Mouse (Mus musculus): ENCODE measurements around the gene Atp6v0d1. TPM values are rescaled to one million over a fixed set of nuclear protein-coding genes. Genes with fewer than 3 reads are reported as not detected.

Atp6v0d1 gene
- total RNA-seq, 1 experiment = 85.5 TPM

DNA sequence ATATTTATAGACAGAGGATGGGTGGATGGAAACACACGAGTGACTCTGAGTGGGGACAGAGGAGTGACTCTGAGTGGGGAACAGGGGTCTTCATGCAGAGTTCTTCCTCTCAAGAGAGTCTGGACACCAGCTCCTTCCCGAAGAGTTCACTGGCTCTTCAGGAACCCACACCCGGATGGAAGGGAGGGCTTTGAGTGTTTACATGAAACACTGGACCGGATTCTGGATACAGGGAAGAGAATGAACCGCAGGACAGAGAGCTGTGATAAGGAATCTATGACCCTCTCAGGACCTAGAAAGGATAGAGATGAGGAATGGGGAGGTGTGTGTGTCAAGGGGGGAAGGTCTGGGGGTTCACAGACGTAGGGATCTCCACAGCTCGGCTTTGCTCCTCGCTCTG is 48.5 kb downstream of the Atp6v0d1 start:
- no peak for DNase-seq (ENCODE audit: low read depth, low spot score)
- TF ChIP-seq MAFK (IDR thresholded peaks at IDR 0.05; ENCODE audit: insufficient read depth, low read depth, low read length) = no peak
- TF ChIP-seq ZC3H11A (IDR thresholded peaks at IDR 0.05; ENCODE audit: borderline replicate concordance, low read depth, low read length) = no peak
- no peak for TF ChIP-seq CHD2 (IDR thresholded peaks at IDR 0.05; ENCODE audit: low read depth, low read length)
- TF ChIP-seq ZNF384 (IDR thresholded peaks at IDR 0.05; ENCODE audit: low read depth, low read length) = no peak
- TF ChIP-seq HCFC1 (IDR thresholded peaks at IDR 0.05; ENCODE audit: borderline replicate concordance, insufficient read depth, low read length) = no peak
- H3K4me3 ChIP-seq (ENCODE audit: insufficient read depth in 1 of 2, low read depth in 1 of 2, low read length in 2 of 2, poor library complexity in 1 of 2, severe bottlenecking in 1 of 2) = no peak overlapping the region

DNA sequence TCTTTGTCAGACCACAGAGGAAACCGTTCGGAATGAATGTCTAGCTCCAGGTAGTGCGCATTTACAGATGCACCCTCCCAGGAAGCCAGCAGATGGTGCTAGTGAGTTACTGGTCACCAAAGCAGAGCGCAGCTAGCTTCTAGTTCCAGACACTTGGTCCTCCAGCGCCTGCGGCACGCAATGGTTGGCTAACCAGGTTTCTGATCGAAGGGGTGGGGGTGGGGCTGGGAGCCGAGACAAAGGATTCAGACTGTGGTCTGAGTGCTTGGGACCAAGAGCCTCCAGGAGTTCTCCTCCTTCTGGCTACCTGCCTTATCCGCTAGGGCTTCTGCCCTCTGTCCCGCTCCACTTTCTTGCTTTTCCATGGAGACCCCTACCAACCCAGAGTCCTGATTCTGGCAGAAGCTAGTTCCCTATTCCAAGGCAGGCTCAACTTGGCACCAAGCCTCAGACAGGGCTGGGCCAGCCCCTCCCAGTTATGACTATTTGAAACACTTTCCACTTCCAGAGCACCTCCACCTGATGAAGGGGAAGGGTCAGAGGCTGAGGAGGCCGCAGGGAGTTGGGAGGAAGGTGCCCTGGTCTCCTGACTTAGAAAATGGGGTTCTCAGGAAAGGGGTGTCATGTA is 49.7 kb downstream of the Atp6v0d1 start:
- Histone ChIP-seq H3K27ac (ENCODE audit: insufficient read depth, low read depth, low read length, poor library complexity, severe bottlenecking) (no peak overlapping the region), H3K4me1 (ENCODE audit: control insufficient read depth in 2 of 2, insufficient read depth in 2 of 2, low read length in 2 of 2, poor library complexity in 1 of 2) (peaks cover 0 to 21% of the 10 kb centered on the region in 2 experiments; a peak in 2 of 4 replicates), H3K36me3 (ENCODE audit: control insufficient read depth, insufficient read depth, low read length, poor library complexity, severe bottlenecking) (no peaks in the 10 kb centered on the region), H3K9ac (ENCODE audit: insufficient read depth, low read depth, low read length, poor library complexity, severe bottlenecking) (no peak overlapping the region), H3K4me3 (ENCODE audit: insufficient read depth in 1 of 2, low read depth in 1 of 2, low read length in 2 of 2, poor library complexity in 1 of 2, severe bottlenecking in 1 of 2) (peak overlapping the region in 1 of 2 experiments; percentile 33; a peak in 2 of 4 replicates), H3K9me3 (ENCODE audit: control insufficient read depth, insufficient read depth, low read depth, low read length) (no peaks in the 10 kb centered on the region)
- TF ChIP-seq ZC3H11A (IDR thresholded peaks at IDR 0.05; ENCODE audit: borderline replicate concordance, low read depth, low read length) (peak; percentile 14; the same call in 1 of the 2 replicates), MAFK (IDR thresholded peaks at IDR 0.05; ENCODE audit: insufficient read depth, low read depth, low read length) (no peak)
- peak; percentile 93 for DNase-seq (ENCODE audit: low read depth, low spot score)
- in situ Hi-C loops (cut with MboI; ENCODE audit: low sequenced_read_pairs in 2 of 2, unreplicated experiment in 2 of 2) = no loop called here

More for the DNA sequence above, 48.5 kb downstream of the Atp6v0d1 start:
- in situ Hi-C loops (cut with MboI; ENCODE audit: low sequenced_read_pairs in 2 of 2, unreplicated experiment in 2 of 2) = no loop called here
- Histone ChIP-seq H3K9ac (ENCODE audit: insufficient read depth, low read depth, low read length, poor library complexity, severe bottlenecking) (no peak overlapping the region), H3K4me1 (ENCODE audit: control insufficient read depth in 2 of 2, insufficient read depth in 2 of 2, low read length in 2 of 2, poor library complexity in 1 of 2) (peaks cover 0 to 23% of the 10 kb centered on the region in 2 experiments; a peak in 2 of 4 replicates), H3K36me3 (ENCODE audit: control insufficient read depth, insufficient read depth, low read length, poor library complexity, severe bottlenecking) (peaks cover 5% of the 10 kb centered on the region; the same call in 1 of the 2 replicates), H3K9me3 (ENCODE audit: control insufficient read depth, insufficient read depth, low read depth, low read length) (no peaks in the 10 kb centered on the region), H3K27ac (ENCODE audit: insufficient read depth, low read depth, low read length, poor library complexity, severe bottlenecking) (no peak overlapping the region)

DNA sequence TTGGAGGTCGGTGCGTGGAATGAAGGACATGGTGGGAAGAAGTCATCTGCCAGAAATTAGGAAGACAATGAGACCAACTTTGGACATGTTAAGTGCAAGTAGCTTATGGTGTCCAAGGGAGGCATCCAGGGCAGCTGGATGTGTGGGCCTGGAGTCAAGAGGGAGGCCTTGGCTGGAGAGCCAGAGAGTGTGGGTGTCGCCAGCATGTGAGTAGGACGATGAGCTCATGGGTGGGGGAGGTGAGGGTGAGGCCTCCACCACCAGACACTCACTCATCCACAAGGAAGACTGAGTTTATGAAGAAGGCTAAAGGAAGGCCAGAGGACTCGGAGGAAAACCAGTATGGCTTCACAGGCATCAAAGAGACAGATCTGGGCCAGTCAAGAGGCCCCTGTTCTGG is 51.2 kb downstream of the Atp6v0d1 start:
- no peak overlapping the region for H3K9ac ChIP-seq (ENCODE audit: insufficient read depth, low read depth, low read length, poor library complexity, severe bottlenecking)
- TF ChIP-seq CHD2 (IDR thresholded peaks at IDR 0.05; ENCODE audit: low read depth, low read length) = no peak
- TF ChIP-seq ZNF384 (IDR thresholded peaks at IDR 0.05; ENCODE audit: low read depth, low read length) = no peak
- no peak for TF ChIP-seq MAFK (IDR thresholded peaks at IDR 0.05; ENCODE audit: insufficient read depth, low read depth, low read length)
- no peak for TF ChIP-seq ZC3H11A (IDR thresholded peaks at IDR 0.05; ENCODE audit: borderline replicate concordance, low read depth, low read length)
- no peak for TF ChIP-seq HCFC1 (IDR thresholded peaks at IDR 0.05; ENCODE audit: borderline replicate concordance, insufficient read depth, low read length)
- H3K36me3 ChIP-seq (ENCODE audit: control insufficient read depth, insufficient read depth, low read length, poor library complexity, severe bottlenecking) = no peaks in the 10 kb centered on the region
- in situ Hi-C loops (cut with MboI; ENCODE audit: low sequenced_read_pairs in 2 of 2, unreplicated experiment in 2 of 2) = no loop called here
- H3K27ac ChIP-seq (ENCODE audit: insufficient read depth, low read depth, low read length, poor library complexity, severe bottlenecking) = no peak overlapping the region
- peaks cover 0 to 18% of the 10 kb centered on the region in 2 experiments; a peak in 2 of 4 replicates for H3K4me1 ChIP-seq (ENCODE audit: control insufficient read depth in 2 of 2, insufficient read depth in 2 of 2, low read length in 2 of 2, poor library complexity in 1 of 2)
- no peak overlapping the region for H3K4me3 ChIP-seq (ENCODE audit: insufficient read depth in 1 of 2, low read depth in 1 of 2, low read length in 2 of 2, poor library complexity in 1 of 2, severe bottlenecking in 1 of 2)
- DNase-seq (ENCODE audit: low read depth, low spot score) = no peak
- H3K9me3 ChIP-seq (ENCODE audit: control insufficient read depth, insufficient read depth, low read depth, low read length) = no peaks in the 10 kb centered on the region

DNA sequence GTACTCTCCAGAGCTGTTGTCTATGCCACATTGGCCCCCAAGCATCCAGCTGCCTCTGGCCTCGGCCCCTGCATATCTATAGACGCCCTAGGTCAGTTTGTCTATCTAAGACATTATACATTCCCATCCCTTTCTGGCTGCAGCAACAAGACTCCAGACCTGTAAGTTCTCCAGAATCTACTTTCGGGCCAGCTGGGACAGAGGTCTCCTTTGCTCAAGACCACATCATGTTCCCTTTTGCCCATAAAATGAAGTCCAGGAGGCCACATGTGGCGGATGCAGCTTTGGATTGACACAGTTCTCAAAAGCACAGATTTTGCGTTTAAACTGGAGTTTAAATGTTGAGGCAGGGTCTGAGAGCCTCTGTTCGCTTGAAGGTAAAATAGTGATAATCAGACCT is 51.7 kb downstream of the Atp6v0d1 start:
- Histone ChIP-seq H3K9me3 (ENCODE audit: control insufficient read depth, insufficient read depth, low read depth, low read length) (no peaks in the 10 kb centered on the region), H3K4me1 (ENCODE audit: control insufficient read depth in 2 of 2, insufficient read depth in 2 of 2, low read length in 2 of 2, poor library complexity in 1 of 2) (peaks cover 0 to 21% of the 10 kb centered on the region in 2 experiments; a peak in 2 of 4 replicates), H3K4me3 (ENCODE audit: insufficient read depth in 1 of 2, low read depth in 1 of 2, low read length in 2 of 2, poor library complexity in 1 of 2, severe bottlenecking in 1 of 2) (no peak overlapping the region), H3K36me3 (ENCODE audit: control insufficient read depth, insufficient read depth, low read length, poor library complexity, severe bottlenecking) (no peaks in the 10 kb centered on the region), H3K27ac (ENCODE audit: insufficient read depth, low read depth, low read length, poor library complexity, severe bottlenecking) (no peak overlapping the region), H3K9ac (ENCODE audit: insufficient read depth, low read depth, low read length, poor library complexity, severe bottlenecking) (no peak overlapping the region)
- DNase-seq (ENCODE audit: low read depth, low spot score) = no peak
- in situ Hi-C loops (cut with MboI; ENCODE audit: low sequenced_read_pairs in 2 of 2, unreplicated experiment in 2 of 2) = no loop called here
- TF ChIP-seq MAFK (IDR thresholded peaks at IDR 0.05; ENCODE audit: insufficient read depth, low read depth, low read length) (no peak), CHD2 (IDR thresholded peaks at IDR 0.05; ENCODE audit: low read depth, low read length) (no peak), ZC3H11A (IDR thresholded peaks at IDR 0.05; ENCODE audit: borderline replicate concordance, low read depth, low read length) (no peak), ZNF384 (IDR thresholded peaks at IDR 0.05; ENCODE audit: low read depth, low read length) (no peak), HCFC1 (IDR thresholded peaks at IDR 0.05; ENCODE audit: borderline replicate concordance, insufficient read depth, low read length) (no peak)

All from ES-E14 (cell line).